Mouse (Mus musculus): Measurements from ENCODE around the gene Gm3259.
"Not testable (repeated sequence)": the region's sequence is repeated elsewhere in the genome, so short reads cannot be mapped to it uniquely, and the experiment has no call there.

The Gm3259 gene

DNA sequence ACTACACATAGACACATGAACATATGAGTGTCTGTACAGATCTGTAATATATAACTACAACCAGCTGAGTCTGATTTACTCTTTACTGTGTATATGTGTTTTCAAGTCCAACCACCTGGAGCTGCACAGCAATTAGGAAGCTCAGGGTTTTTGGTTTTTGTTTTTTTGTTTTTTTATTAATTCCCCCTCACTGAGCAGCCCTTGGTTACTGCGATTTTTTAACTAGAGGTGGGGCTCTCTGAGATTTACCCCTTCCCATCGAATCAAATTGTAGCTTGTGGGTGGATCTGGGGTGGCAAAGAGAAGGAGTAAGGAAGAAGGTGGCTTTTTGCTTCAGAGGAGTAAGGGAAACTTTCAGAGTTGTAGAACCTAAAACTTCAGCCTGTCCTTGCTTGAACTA, at the start of gene Gm3259:
Gene Gm3259 (plus strand): TSS at position 301 of the 400 bp plus-strand sequence.
- DNase-seq (ENCODE audit: low read depth, low spot score): not testable (repeated sequence)

DNA sequence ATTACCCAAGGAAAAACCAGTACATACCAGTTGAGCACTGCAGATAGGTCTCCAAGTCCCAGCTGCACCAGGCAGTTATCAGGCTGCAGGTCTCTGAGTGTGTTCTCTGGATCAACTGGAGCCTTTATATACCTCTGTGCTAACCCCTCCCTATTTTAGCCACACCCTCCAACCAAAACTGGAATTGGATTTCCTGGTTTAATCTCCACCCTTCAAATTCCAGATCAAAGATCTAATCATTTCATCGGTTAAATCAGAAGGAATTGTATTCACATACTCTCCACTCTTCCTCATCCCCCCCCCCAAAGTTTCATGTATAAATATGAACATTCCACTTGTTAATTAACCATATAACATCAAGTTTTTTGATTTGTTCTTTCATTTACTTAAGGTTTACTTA, 33.0 kb upstream of the Gm3259 start, which contains the start of gene Gm10424:
Gene Gm10424 (minus strand): TSS at position 101 of the 400 bp plus-strand sequence.
- DNase-seq (ENCODE audit: low read depth, low spot score): not testable (repeated sequence)

Measured in telencephalon, adult 2 months (tissue).